Mouse (Mus musculus): ENCODE data around the gene Eif4g1. TPM values are rescaled to one million over a fixed set of nuclear protein-coding genes. Genes with fewer than 3 reads are reported as not detected.
"Not testable (repeated sequence)": the region's sequence is repeated elsewhere in the genome, so short reads cannot be mapped to it uniquely, and the experiment has no call there.

Eif4g1 gene
- 337 and 368 TPM in 2 replicates for total RNA-seq (2021)
- long read RNA-seq, full-length matches to known transcripts: 2 of 137 reads
- long read RNA-seq, partial matches to known transcripts: 108 of 137 reads
- long read RNA-seq, other reads (novel, unspliced or antisense): 27 of 137 reads

GRCm38 (mm10) chr16:20668013-20668412 lies at the start of gene Eif4g1:
Gene Eif4g1 (plus strand): TSS chr16:20668313.
- not testable (repeated sequence) for DNase-seq

- peak; percentile 56 for DNase-seq
Measured at GRCm38 (mm10) chr16:20619541-20620398, 48.3 kb upstream of the Eif4g1 start.

GRCm38 (mm10) chr16:20620399-20620735 lies 47.7 kb upstream of the Eif4g1 start:
- DNase-seq: no peak

DNA sequence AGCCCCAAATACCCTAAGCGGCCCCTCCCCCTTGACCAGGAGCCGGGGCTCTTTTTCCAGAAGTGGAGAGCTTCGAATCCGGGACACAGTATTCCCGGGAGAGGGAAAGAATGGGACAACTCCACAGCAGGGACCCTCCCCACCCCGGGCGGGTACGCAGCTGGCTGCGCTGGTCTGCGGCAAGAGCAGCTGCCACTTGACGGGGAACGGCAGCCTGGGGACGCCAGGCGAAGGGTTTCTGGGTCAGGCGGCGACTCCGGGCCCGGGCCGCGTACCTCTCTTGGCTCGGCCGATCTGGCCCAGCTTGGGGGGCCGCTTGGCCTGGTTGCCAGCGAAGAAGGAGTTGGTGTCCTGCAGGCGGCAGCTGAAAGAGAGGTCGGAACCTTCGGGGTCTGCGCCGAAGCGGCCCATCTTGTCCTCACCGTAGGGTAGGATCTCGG lies 47.3 kb upstream of the Eif4g1 start:
- no peak for DNase-seq

- DNase-seq: peak; percentile 86
Measured at GRCm38 (mm10) chr16:20621191-20621990, 46.7 kb upstream of the Eif4g1 start, which contains the start of gene Camk2n2. Gene Camk2n2 (minus strand): TSS chr16:20621287.

- DNase-seq: peak; percentile 88
Measured at GRCm38 (mm10) chr16:20621991-20622685, 46.0 kb upstream of the Eif4g1 start.

DNA sequence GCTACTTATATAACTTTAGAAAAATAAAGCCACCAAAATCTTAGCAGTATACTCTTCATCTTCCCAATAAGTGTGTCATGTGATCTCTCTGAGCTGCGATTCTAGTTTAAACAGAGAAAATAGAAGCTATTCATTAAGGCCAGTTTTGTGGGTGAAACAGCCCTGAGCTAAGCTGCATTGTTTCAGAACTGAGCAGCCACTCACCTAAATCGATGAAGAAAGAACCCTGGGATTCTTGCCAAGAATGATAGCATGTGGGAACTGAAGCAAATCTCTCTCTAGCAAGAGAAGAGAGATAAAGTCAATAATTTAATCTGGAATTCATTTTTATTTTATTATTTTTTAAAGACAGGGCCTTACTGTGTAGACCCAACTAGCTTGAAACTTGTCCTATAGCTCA lies 44.9 kb upstream of the Eif4g1 start:
- no peak for DNase-seq

GRCm38 (mm10) chr16:20628871-20629391 lies 39.2 kb upstream of the Eif4g1 start:
- no peak for DNase-seq

GRCm38 (mm10) chr16:20629731-20630634 lies 38.1 kb upstream of the Eif4g1 start, which contains the start of gene Ece2:
Gene Ece2 (plus strand): TSS chr16:20629828.
- peak; percentile 48 for DNase-seq

- no peak for DNase-seq
Measured at GRCm38 (mm10) chr16:20637410-20637809, 30.7 kb upstream of the Eif4g1 start.

- DNase-seq: no peak
Measured at GRCm38 (mm10) chr16:20638367-20638766, 29.7 kb upstream of the Eif4g1 start.

DNA sequence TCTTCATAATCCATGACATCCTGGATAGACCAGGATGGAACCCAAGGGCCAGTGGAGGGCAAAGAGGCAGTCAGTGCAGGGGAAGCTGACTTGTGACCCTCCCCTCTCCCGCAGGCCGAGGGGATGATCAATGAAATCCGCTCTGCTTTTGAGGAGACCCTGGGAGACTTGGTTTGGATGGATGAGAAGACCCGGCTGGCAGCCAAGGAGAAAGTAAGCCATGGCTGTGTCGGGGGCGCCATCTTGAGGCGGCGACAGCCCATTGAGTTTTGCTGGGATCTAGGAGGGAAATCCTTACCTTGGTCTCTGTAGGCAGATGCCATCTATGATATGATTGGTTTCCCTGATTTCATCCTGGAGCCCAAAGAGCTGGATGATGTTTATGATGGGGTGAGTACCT lies 26.0 kb upstream of the Eif4g1 start:
- DNase-seq: peak; percentile 78

- DNase-seq: peak; percentile 42
Measured at GRCm38 (mm10) chr16:20643911-20644310, 24.2 kb upstream of the Eif4g1 start.

DNA sequence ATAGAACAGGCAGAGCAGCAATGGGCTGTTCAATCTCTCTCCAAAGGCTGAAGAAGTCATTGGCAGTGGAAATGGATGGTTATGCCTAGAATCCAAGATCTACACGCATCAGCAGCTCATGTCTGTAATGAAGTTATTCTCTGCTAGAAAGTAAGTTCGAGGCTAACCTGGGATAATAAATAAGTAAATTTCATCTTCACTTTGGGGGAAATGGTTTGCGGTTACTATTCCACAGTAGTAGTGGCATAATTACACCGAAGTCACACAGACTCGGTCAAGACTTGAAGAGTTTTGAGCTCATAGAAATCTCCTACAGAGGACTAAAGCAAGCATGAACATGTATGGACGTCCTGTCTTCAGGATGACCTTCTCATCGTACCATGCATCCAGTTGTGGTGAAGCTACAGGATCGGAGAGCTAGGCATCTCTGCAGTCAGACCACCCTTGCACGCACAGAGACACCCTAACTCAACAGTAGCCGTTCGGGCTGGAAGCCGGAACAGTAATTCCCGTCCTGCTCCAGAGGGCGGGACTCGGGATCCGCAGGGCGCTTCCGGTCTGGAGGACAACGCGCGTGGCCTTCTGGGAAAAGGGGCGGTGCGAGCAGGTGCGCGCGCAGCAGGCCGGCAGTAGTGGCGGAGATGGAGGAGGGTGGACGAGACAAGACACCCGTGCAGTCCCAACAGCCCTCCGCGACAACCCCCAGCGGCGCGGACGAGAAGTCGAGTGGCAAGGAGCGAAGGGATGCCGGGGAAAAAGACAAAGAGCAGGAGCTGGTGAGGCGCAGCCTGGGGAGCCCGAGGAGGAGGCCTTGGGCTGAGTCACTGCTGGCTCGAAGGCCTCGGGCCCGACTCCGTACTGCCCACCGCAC lies 16.8 kb upstream of the Eif4g1 start, which contains the start of gene Psmd2:
Gene Psmd2 (plus strand): TSS at position 577 of the 871 bp plus-strand sequence.
- peak; percentile 97 for DNase-seq

- no peak for DNase-seq
Measured at GRCm38 (mm10) chr16:20651947-20652310, 16.2 kb upstream of the Eif4g1 start.

- DNase-seq: no peak
Measured at GRCm38 (mm10) chr16:20653315-20653714, 14.8 kb upstream of the Eif4g1 start.

GRCm38 (mm10) chr16:20657661-20658060 lies 10.5 kb upstream of the Eif4g1 start:
- DNase-seq: no peak

DNA sequence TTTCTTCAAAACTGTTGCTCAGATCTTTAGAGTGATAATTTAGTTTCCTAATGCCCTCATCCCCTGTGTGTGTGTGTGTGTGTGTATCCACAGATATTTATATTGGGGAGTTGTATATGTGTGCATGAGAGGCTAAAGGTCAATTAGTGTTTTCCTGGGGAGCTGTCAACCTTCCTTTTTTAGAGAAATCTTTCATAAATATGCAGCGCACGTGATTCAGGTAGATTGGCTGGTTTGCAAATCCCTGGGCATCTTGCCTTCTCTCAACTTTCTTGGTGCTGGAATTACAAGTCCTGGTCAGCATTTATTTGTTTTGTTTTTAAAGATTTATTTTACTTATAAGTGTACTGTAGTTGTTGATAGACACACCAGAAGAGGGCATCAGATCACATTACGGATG lies 2.2 kb downstream of the Eif4g1 start:
- no peak for DNase-seq

DNA sequence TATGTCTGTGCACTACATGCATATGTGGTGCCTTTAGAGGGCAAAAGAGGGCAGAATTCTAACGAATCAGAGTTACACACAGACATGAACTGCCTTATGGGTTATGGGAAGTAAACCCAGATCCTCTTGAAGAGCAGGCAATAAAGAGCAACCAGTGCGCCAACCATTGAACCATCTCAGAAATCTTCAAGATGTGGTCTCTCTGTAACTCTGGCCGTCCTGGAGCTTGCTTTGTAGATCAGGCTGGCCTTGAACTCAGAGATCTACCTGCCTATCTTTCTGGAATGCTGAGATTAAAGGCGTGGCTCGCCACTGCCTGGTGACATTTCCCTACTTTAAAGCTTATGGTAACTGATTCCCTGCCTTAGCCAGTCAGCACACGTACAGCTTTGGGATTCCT lies 3.8 kb downstream of the Eif4g1 start:
- DNase-seq: no peak

DNA sequence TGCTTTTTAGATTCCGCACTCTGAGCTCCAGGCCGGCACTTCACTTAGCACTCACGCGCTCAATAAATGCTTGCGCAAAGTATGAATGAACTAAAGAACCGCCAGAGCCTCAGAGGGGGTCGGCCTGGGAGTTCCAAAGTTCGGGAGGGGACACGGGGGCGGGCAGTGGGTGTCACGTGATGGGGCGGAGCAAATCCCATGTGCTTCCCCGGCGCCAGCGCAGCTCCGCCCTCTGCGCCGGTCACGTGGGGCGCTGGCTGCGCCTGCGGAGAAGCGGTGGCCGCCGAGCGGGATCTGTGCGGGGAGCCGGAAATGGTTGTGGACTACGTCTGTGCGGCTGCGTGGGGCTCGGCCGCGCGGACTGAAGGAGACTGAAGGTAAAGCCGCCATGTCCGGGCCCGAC lies 4.4 kb downstream of the Eif4g1 start:
- DNase-seq: peak; percentile 96
